Mouse (Mus musculus) midbrain, embryonic 15.5 days (tissue): ENCODE results near the gene 4833427G06Rik. TPM values are rescaled to one million over a fixed set of nuclear protein-coding genes. Genes with fewer than 3 reads are reported as not detected.

Experiments used
- ATAC-seq: fragments of 200-750 bp; cut with Nextera tagmentation; replicated peaks from 2 replicates; pipeline ENCODE4 v1.8.0; 2017; ENCODE audit warnings: moderate TSS enrichment
- H3K27ac ChIP-seq: fragments of 300-500 bp; sonication (generic); 2 replicates; pipeline ENCODE4 v1.5.1; 2015; ENCODE audit warnings: mild to moderate bottlenecking, inconsistent platforms
- H3K27me3 ChIP-seq: fragments of 300-500 bp; sonication (generic); replicated peaks from 2 replicates; pipeline ENCODE4 v1.6.1; 2015; ENCODE audit warnings: inconsistent platforms
- H3K36me3 ChIP-seq: fragments of 300-500 bp; sonication (generic); replicated peaks from 2 replicates; pipeline ENCODE4 v1.6.1; 2015; ENCODE audit warnings: inconsistent platforms
- H3K4me1 ChIP-seq: fragments of 300-500 bp; sonication (generic); 2 replicates; pipeline ENCODE4 v1.6.1; 2015; ENCODE audit warnings: inconsistent platforms
- H3K4me2 ChIP-seq: fragments of 300-500 bp; sonication (generic); 2 replicates; pipeline ENCODE4 v1.6.1; 2015; ENCODE audit warnings: inconsistent platforms, mild to moderate bottlenecking, moderate library complexity
- H3K4me3 ChIP-seq: fragments of 300-500 bp; sonication (generic); 2 replicates; pipeline ENCODE4 v1.5.1; 2015; ENCODE audit warnings: mild to moderate bottlenecking, inconsistent platforms
- H3K9ac ChIP-seq: fragments of 300-500 bp; sonication (generic); 2 replicates; pipeline ENCODE4 v1.6.1; 2015; ENCODE audit warnings: mild to moderate bottlenecking, inconsistent platforms
- H3K9me3 ChIP-seq: fragments of 300-500 bp; sonication (generic); 2 replicates; pipeline ENCODE4 v1.6.1; 2016; ENCODE audit warnings: inconsistent platforms
- WGBS: fragments of 180-500 bp; shearing (Covaris S2); methylation state at CpG from one replicate; pipeline ENCODE4 v1.1.7; 2015; ENCODE audit warnings: mixed read lengths; 5-methylcytosine and 5-hydroxymethylcytosine counted together
- polyA plus RNA-seq: library from polyadenylated mRNA; unstranded; fragments of >200 nt; fragmentation: Nextera tagmentation; extraction: Ambion mirVana; gene quantifications from 2 replicates; pipeline ENCODE4 v1.2.1, GENCODE M21; 2015

The 4833427G06Rik gene
- polyA plus RNA-seq, 1 experiment from 2014 or later, result 0.70 TPM

GRCm38 (mm10) chr9:51103808-51104514 lies 2.1 kb upstream of the 4833427G06Rik start:
- WGBS, result 12% methylated on average over 30 of the region's 30 CpGs
- H3K9ac ChIP-seq, result peak overlapping the region; percentile 55
- no peaks in the 10 kb centered on the region for H3K9me3 ChIP-seq
- no peak overlapping the region for H3K27ac ChIP-seq
- peaks cover 7% of the 10 kb centered on the region; the same call in 1 of the 2 replicates for H3K27me3 ChIP-seq
- peak overlapping the region; percentile 60 for H3K4me3 ChIP-seq
- ATAC-seq, result peak; percentile 75
- peak overlapping the region; percentile 100 for H3K4me2 ChIP-seq
- peaks cover 13% of the 10 kb centered on the region for H3K4me1 ChIP-seq
- no peaks in the 10 kb centered on the region for H3K36me3 ChIP-seq

- H3K4me2 ChIP-seq, result peak overlapping the region; percentile 100
- 2% methylated on average over 43 of the region's 44 CpGs for WGBS
- peak overlapping the region; percentile 60 for H3K4me3 ChIP-seq
- peaks cover 7% of the 10 kb centered on the region; the same call in 1 of the 2 replicates for H3K27me3 ChIP-seq
- H3K27ac ChIP-seq, result no peak overlapping the region
- H3K36me3 ChIP-seq, result no peaks in the 10 kb centered on the region
- H3K9me3 ChIP-seq, result no peaks in the 10 kb centered on the region
- peak; percentile 77 for ATAC-seq
- peaks cover 13% of the 10 kb centered on the region for H3K4me1 ChIP-seq
- H3K9ac ChIP-seq, result peak overlapping the region; percentile 55
These were observed 1.3 kb upstream of the 4833427G06Rik start for GRCm38 (mm10) chr9:51102963-51103807.

- Histone ChIP-seq H3K4me2 (no peak overlapping the region), H3K36me3 (no peaks in the 10 kb centered on the region), H3K27ac (no peak overlapping the region), H3K27me3 (0 out of 2 replicates have a peak, but pooled peaks cover 5% of the 10 kb centered on the region), H3K9me3 (no peaks in the 10 kb centered on the region), H3K4me3 (no peak overlapping the region), H3K9ac (no peak overlapping the region), H3K4me1 (no peaks in the 10 kb centered on the region)
- no peak for ATAC-seq
- WGBS, result 68% methylated on average over 2 of the region's 2 CpGs
These were observed 5.6 kb downstream of the 4833427G06Rik start for GRCm38 (mm10) chr9:51096306-51096705.

- 82% methylated on average over 5 of the region's 5 CpGs for WGBS
- ATAC-seq, result no peak
- Histone ChIP-seq H3K36me3 (no peaks in the 10 kb centered on the region), H3K4me1 (no peaks in the 10 kb centered on the region), H3K4me3 (no peak overlapping the region), H3K27ac (no peak overlapping the region), H3K27me3 (no peaks in the 10 kb centered on the region), H3K9me3 (no peaks in the 10 kb centered on the region), H3K9ac (no peak overlapping the region), H3K4me2 (no peak overlapping the region)
These were observed 8.2 kb downstream of the 4833427G06Rik start for GRCm38 (mm10) chr9:51093697-51094096.

- no peak overlapping the region for H3K9ac ChIP-seq
- H3K27me3 ChIP-seq, result 0 out of 2 replicates have a peak, but pooled peaks cover 8% of the 10 kb centered on the region
- H3K27ac ChIP-seq, result no peak overlapping the region
- 89% methylated on average over 5 of the region's 5 CpGs for WGBS
- H3K36me3 ChIP-seq, result no peaks in the 10 kb centered on the region
- no peaks in the 10 kb centered on the region for H3K9me3 ChIP-seq
- peaks cover 8% of the 10 kb centered on the region for H3K4me1 ChIP-seq
- no peak for ATAC-seq
- H3K4me3 ChIP-seq, result no peak overlapping the region
- H3K4me2 ChIP-seq, result no peak overlapping the region
These were observed 20.3 kb downstream of the 4833427G06Rik start for GRCm38 (mm10) chr9:51081614-51082013.

GRCm38 (mm10) chr9:51076979-51077315 lies 24.9 kb downstream of the 4833427G06Rik start, which contains the start of gene Layn:
TSS of gene Layn (minus strand) at chr9:51077094.
- under 1% methylated on average over 14 of the region's 14 CpGs for WGBS
- Histone ChIP-seq H3K4me1 (peaks cover 17% of the 10 kb centered on the region), H3K36me3 (no peaks in the 10 kb centered on the region), H3K9ac (no peak within 1 kb of the TSS; the same call in 1 of the 2 replicates), H3K4me3 (peak within 1 kb of the TSS; percentile 27), H3K27me3 (peaks cover 15% of the 10 kb centered on the region; the same call in 1 of the 2 replicates), H3K9me3 (no peaks in the 10 kb centered on the region), H3K27ac (no peak within 1 kb of the TSS), H3K4me2 (peak within 1 kb of the TSS; percentile 51)
- ATAC-seq, result peak; percentile 80

GRCm38 (mm10) chr9:51076300-51076978 lies 25.4 kb downstream of the 4833427G06Rik start:
- WGBS, result under 1% methylated on average over 17 of the region's 17 CpGs

GRCm38 (mm10) chr9:51075780-51076179 lies 26.1 kb downstream of the 4833427G06Rik start:
- H3K9ac ChIP-seq, result no peak overlapping the region
- no peaks in the 10 kb centered on the region for H3K9me3 ChIP-seq
- H3K4me2 ChIP-seq, result peak overlapping the region; percentile 51
- H3K4me1 ChIP-seq, result peaks cover 17% of the 10 kb centered on the region
- H3K36me3 ChIP-seq, result no peaks in the 10 kb centered on the region
- H3K27me3 ChIP-seq, result peaks cover 15% of the 10 kb centered on the region; the same call in 1 of the 2 replicates
- peak overlapping the region; percentile 27; the same call in 1 of the 2 replicates for H3K4me3 ChIP-seq
- WGBS, result 28% methylated on average over 3 of the region's 3 CpGs
- no peak for ATAC-seq
- no peak overlapping the region for H3K27ac ChIP-seq

More at GRCm38 (mm10) chr9:51076300-51076978, 25.4 kb downstream of the 4833427G06Rik start:
- Histone ChIP-seq H3K27ac (no peak overlapping the region), H3K4me2 (peak overlapping the region; percentile 51), H3K36me3 (no peaks in the 10 kb centered on the region), H3K27me3 (peaks cover 15% of the 10 kb centered on the region; the same call in 1 of the 2 replicates), H3K4me3 (peak overlapping the region; percentile 27), H3K9me3 (no peaks in the 10 kb centered on the region), H3K4me1 (peaks cover 17% of the 10 kb centered on the region), H3K9ac (no peak overlapping the region; the same call in 1 of the 2 replicates)
- ATAC-seq, result peak; percentile 9; the same call in 1 of the 2 replicates

GRCm38 (mm10) chr9:51070801-51071200 lies 31.1 kb downstream of the 4833427G06Rik start:
- ATAC-seq, result no peak
- Histone ChIP-seq H3K9me3 (no peaks in the 10 kb centered on the region), H3K4me2 (no peak overlapping the region), H3K27ac (no peak overlapping the region), H3K4me1 (peaks cover 3% of the 10 kb centered on the region; the same call in 1 of the 2 replicates), H3K36me3 (no peaks in the 10 kb centered on the region), H3K27me3 (peaks cover 4% of the 10 kb centered on the region; the same call in 1 of the 2 replicates), H3K9ac (no peak overlapping the region), H3K4me3 (no peak overlapping the region)
- 80% methylated on average over 4 of the region's 4 CpGs for WGBS

GRCm38 (mm10) chr9:51068202-51068601 lies 33.7 kb downstream of the 4833427G06Rik start:
- Histone ChIP-seq H3K27ac (no peak overlapping the region), H3K4me3 (no peak overlapping the region), H3K4me2 (no peak overlapping the region), H3K9ac (no peak overlapping the region), H3K27me3 (no peaks in the 10 kb centered on the region), H3K4me1 (no peaks in the 10 kb centered on the region), H3K36me3 (no peaks in the 10 kb centered on the region), H3K9me3 (no peaks in the 10 kb centered on the region)
- WGBS, result 61% methylated on average over 3 of the region's 3 CpGs
- no peak for ATAC-seq

- H3K9me3 ChIP-seq, result no peaks in the 10 kb centered on the region
- no peak within 1 kb of the TSS for H3K4me3 ChIP-seq
- no peaks in the 10 kb centered on the region for H3K4me1 ChIP-seq
- H3K27ac ChIP-seq, result no peak within 1 kb of the TSS
- no peaks in the 10 kb centered on the region for H3K36me3 ChIP-seq
- 83% methylated on average over 2 of the region's 2 CpGs for WGBS
- H3K4me2 ChIP-seq, result no peak within 1 kb of the TSS
- no peaks in the 10 kb centered on the region for H3K27me3 ChIP-seq
- no peak within 1 kb of the TSS for H3K9ac ChIP-seq
- ATAC-seq, result no peak
These were observed 41.3 kb downstream of the 4833427G06Rik start, which contains the start of gene Btg4 for GRCm38 (mm10) chr9:51060601-51061000. TSS of gene Btg4 (plus strand) at chr9:51060901.
